Mouse (Mus musculus) limb, embryonic 14.5 days (tissue): ENCODE measurements at regions not wholly inside any gene's neighbourhood (a gene's known extent, or its start where the extent isn't known, plus 50 kb on each side); places are given as distances from the start of the nearest gene placed in this dataset.

ENCODE experiments used
- ATAC-seq: fragments of 200-750 bp; cut with Nextera tagmentation; 2 replicates; pipeline ENCODE4 v1.8.0; 2017; ENCODE audit warnings: low read depth, moderate number of reproducible peaks, moderate TSS enrichment; ENCODE audit not compliant: low FRiP score
- DNase-seq: peaks from one replicate; pipeline ENCODE4 v3.0.0-alpha.2; 2015; ENCODE audit warnings: low spot score
- H3K27ac ChIP-seq: fragments of 300-500 bp; sonication (generic); replicated peaks from 2 replicates; pipeline ENCODE4 v1.5.1; 2014; ENCODE audit warnings: low read depth, mild to moderate bottlenecking, low read length, moderate library complexity, mixed read lengths
- H3K27me3 ChIP-seq: fragments of 300-500 bp; sonication (generic); 2 replicates; pipeline ENCODE4 v1.6.1; 2014; ENCODE audit warnings: low read length, mixed read lengths; ENCODE audit not compliant: control insufficient read depth, insufficient read depth
- H3K36me3 ChIP-seq: fragments of 300-500 bp; sonication (generic); 2 replicates; pipeline ENCODE4 v1.6.1; 2014; ENCODE audit warnings: mild to moderate bottlenecking, low read length, moderate library complexity, mixed read lengths; ENCODE audit not compliant: control insufficient read depth, insufficient read depth
- H3K4me1 ChIP-seq: fragments of 300-500 bp; sonication (generic); 2 replicates; pipeline ENCODE4 v1.6.1; 2014; ENCODE audit warnings: antibody characterized with exemption, low read length, mixed read lengths; ENCODE audit not compliant: control insufficient read depth, insufficient read depth
- H3K4me2 ChIP-seq: fragments of 300-500 bp; sonication (generic); replicated peaks from 2 replicates; pipeline ENCODE4 v1.6.1; 2014; ENCODE audit warnings: low read depth, mild to moderate bottlenecking, low read length, moderate library complexity; ENCODE audit not compliant: severe bottlenecking
- H3K4me3 ChIP-seq: fragments of 300-500 bp; sonication (generic); replicated peaks from 2 replicates; pipeline ENCODE4 v1.5.1; 2014; ENCODE audit warnings: low read length
- H3K9ac ChIP-seq: fragments of 300-500 bp; sonication (generic); 2 replicates; pipeline ENCODE4 v1.6.1; 2014; ENCODE audit warnings: mild to moderate bottlenecking, low read depth, low read length, moderate library complexity; ENCODE audit not compliant: severe bottlenecking
- H3K9me3 ChIP-seq: fragments of 300-500 bp; sonication (generic); 2 replicates; pipeline ENCODE4 v1.6.1; 2016; ENCODE audit warnings: low read length; ENCODE audit not compliant: control insufficient read depth
- POLR2A ChIP-seq: fragments of 200-500 bp; IDR thresholded peaks from 2 replicates; pipeline ENCODE4 v1.8.0; 2012; ENCODE audit warnings: inconsistent platforms, mild to moderate bottlenecking, moderate library complexity, borderline replicate concordance; ENCODE audit not compliant: insufficient read depth, insufficient read length; ENCODE audit errors: extremely low read depth
- WGBS: fragments of 180-500 bp; shearing (Covaris S2); extraction: QIAGEN DNeasy Blood & Tissue Kit; methylation state at CpG from one replicate; pipeline ENCODE4 v1.1.7; 2014; 5-methylcytosine and 5-hydroxymethylcytosine counted together

DNA sequence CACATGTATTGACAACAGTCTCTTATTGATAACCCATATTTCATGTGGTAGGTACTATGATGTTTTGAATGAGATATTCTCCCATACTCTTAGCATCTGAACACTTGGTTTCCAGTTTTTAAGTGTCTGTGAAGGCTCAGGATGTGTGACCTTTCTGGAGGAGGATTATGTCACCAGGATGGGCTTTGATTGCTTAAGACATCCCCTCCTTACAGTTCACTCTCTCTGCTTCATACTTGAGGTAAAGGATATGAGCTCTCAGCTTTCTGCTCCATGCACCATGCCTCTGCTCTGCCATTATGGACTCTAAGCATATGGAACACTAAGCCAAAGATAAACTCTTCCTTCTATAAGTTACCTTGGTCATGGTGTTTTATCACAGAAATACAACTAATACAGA, 263.8 kb upstream of the Cpeb2 start:
- Histone ChIP-seq H3K4me1 (no peaks in the 10 kb centered on the region), H3K4me3 (no peak overlapping the region), H3K27me3 (no peaks in the 10 kb centered on the region), H3K4me2 (no peak overlapping the region), H3K36me3 (no peaks in the 10 kb centered on the region), H3K9ac (no peak overlapping the region), H3K9me3 (no peaks in the 10 kb centered on the region), H3K27ac (no peak overlapping the region)
- TF ChIP-seq POLR2A: no peak
- ATAC-seq: no peak
- DNase-seq: no peak

DNA sequence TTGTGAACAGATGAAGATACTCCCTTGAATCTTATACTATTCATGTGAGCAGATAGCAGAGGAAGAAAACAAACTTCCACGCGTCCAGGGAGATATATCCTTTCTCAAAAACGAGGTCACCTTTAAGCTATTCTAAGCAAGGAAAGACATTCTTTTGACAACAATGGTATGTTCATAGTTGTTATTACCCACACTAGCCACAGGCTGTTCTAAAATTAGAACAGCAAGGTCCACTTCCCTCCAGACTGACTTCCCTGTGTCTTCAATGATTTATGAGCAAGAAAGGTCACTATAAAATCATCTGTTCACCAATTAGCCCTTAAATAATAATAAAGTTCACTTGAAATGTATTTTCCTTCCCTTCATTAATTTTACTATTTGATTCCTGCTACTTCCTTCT, 263.3 kb upstream of the Cpeb2 start:
- Histone ChIP-seq H3K9me3 (no peaks in the 10 kb centered on the region), H3K4me1 (no peaks in the 10 kb centered on the region), H3K9ac (no peak overlapping the region), H3K4me3 (no peak overlapping the region), H3K27me3 (no peaks in the 10 kb centered on the region), H3K36me3 (no peaks in the 10 kb centered on the region), H3K4me2 (no peak overlapping the region), H3K27ac (no peak overlapping the region)
- WGBS: 73% methylated on average over 3 of the region's 3 CpGs
- DNase-seq (no peak), ATAC-seq (no peak)
- TF ChIP-seq POLR2A: no peak

DNA sequence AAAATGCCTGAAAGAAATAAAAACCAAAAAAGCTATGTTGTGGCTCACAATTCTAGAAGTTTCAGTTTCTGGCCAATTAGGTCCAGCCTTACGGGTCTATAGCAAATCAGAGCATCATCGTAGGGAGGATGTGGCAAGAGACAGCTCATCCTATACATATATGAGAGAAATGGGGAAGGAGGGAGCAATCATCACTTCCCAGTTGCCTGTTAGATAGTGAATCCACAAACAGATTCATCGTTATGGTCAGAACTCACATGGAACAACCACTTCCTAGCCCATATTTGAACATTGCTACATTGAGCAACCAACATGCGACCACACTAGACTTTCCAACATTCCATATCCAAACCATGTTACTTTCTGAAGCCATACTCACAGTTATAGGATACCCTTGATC, 255.9 kb upstream of the Cpeb2 start:
- WGBS: 95% methylated on average over 4 of the region's 4 CpGs
- Histone ChIP-seq H3K27me3 (no peaks in the 10 kb centered on the region), H3K4me3 (no peak overlapping the region), H3K4me2 (no peak overlapping the region), H3K9me3 (no peaks in the 10 kb centered on the region), H3K4me1 (no peaks in the 10 kb centered on the region; the same call in 1 of the 2 replicates), H3K9ac (no peak overlapping the region), H3K27ac (no peak overlapping the region), H3K36me3 (no peaks in the 10 kb centered on the region)
- ATAC-seq: no peak
- no peak for TF ChIP-seq POLR2A
- DNase-seq: no peak

DNA sequence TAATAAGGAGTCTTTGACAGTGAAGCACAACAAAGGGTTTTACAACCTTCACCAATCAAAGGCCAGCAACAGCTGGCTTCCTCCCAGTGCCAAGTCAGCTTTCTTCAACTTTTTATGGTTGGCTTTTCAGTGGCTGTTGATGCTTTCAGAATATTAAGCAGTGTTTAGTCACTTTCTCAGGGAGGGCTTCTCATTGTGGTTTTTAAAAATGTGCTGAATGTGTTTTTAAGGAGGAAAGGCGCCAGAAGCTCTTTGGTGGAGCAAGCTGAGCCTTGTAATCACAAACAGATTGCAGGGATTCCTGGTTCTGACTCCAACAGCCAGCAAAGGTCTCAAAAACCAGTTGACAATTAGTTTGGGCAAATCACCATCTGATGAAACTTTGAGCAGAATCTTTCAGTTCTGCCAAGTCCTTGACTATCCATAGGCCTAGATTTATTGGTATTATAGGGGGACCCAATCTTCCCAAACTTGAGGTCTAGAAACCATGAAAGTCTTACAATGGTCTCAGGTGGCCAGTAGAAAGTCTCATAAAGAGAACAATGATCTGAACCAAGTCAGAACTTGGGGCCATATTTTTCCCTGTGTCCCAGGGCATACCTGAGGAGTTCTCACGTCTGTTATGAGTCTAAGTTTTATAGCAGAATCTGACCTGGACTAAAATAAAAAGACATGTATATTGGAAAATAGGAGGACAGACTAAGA, 251.9 kb upstream of the Cpeb2 start:
- no peak overlapping the region for H3K27ac ChIP-seq
- no peak for TF ChIP-seq POLR2A
- no peaks in the 10 kb centered on the region for H3K9me3 ChIP-seq
- 23% methylated on average over 2 of the region's 2 CpGs for WGBS
- no peaks in the 10 kb centered on the region for H3K27me3 ChIP-seq
- no peak overlapping the region for H3K4me2 ChIP-seq
- H3K9ac ChIP-seq: no peak overlapping the region
- no peaks in the 10 kb centered on the region for H3K36me3 ChIP-seq
- H3K4me3 ChIP-seq: no peak overlapping the region
- DNase-seq: peak; percentile 70
- peak; percentile 73 for ATAC-seq
- no peaks in the 10 kb centered on the region; the same call in 1 of the 2 replicates for H3K4me1 ChIP-seq

DNA sequence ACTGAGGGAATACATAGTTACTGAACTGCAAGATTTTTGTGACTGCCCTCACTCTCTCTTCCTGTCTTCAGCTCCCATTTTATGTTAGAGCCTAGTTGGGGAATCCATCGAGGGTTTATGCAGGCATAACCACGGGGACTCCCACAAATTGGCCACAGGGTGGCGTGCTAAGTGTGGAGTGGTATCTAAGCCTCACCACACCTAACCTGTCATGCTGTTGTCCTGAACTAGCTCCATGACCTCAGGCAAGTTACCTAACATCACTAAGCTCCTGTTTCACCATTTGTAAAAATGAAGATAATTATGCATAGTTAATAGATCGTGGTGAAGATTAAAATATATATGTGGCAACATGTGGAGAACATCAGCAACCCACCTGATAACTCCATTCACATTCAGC, 246.8 kb upstream of the Cpeb2 start:
- 75% methylated on average over 4 of the region's 4 CpGs for WGBS
- no peak for DNase-seq
- no peaks in the 10 kb centered on the region for H3K9me3 ChIP-seq
- H3K9ac ChIP-seq: no peak overlapping the region
- no peaks in the 10 kb centered on the region for H3K27me3 ChIP-seq
- no peak for TF ChIP-seq POLR2A
- H3K4me2 ChIP-seq: no peak overlapping the region
- H3K4me1 ChIP-seq: no peaks in the 10 kb centered on the region
- no peak overlapping the region for H3K4me3 ChIP-seq
- H3K27ac ChIP-seq: no peak overlapping the region
- H3K36me3 ChIP-seq: no peaks in the 10 kb centered on the region
- no peak for ATAC-seq
